Mouse (Mus musculus): Measurements from ENCODE around the gene Wdr75.

GRCm38 (mm10) chr1:45826148-45826547 is 31.2 kb downstream of the Wdr75 start:
- TF ChIP-seq POLR2A (IDR thresholded peaks at IDR 0.05; ENCODE audit: extremely low read depth, insufficient read depth, low read length) (no peak), CTCF (IDR thresholded peaks at IDR 0.05; ENCODE audit: low read depth, low read length) (no peak)
